Mouse (Mus musculus): ENCODE data around the gene Ttbk1. TPM values are rescaled to one million over a fixed set of nuclear protein-coding genes. Genes with fewer than 3 reads are reported as not detected.
"Not testable (repeated sequence)": the region's sequence is repeated elsewhere in the genome, so short reads cannot be mapped to it uniquely, and the experiment has no call there.

Gene Ttbk1
- polyA plus RNA-seq, 1 experiment from 2014 or later, result 0.21 TPM

DNA sequence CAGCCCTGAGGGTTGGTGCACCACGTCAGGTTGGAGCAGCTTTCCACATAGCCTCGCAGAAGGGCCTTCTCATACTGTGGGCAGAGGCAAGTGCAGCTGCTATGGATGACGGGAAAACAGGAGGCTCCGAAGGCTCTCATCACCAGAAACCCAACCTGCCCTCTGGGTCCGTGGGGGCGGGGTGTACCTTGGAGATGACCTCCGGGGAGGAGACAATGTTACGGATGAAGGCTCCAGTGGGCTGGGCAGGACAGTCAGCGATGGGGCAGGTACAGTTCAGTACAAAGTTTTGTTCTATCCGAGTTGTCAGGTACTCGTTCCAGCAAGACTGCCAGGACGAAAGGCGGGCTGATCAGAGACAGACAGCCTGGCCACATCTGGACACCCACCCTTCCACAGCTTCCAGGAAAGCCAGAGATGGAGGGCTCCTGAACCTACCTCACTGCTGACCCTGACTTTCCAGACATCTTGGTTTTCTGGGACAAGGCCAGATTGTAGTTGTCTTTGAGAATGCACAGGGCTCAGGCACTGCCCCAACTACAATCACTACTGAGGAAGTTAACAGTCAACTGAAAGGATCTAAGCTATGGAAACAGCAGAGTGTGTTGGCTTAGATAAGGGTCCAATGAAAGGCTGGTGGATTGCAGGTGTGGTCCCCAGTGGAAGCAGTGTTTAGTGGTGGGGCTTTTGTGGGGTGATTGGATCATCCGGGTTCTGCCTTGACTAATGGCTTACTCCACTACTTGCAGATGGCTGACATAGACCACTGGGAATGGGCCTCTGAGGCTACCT, 16.6 kb upstream of the Ttbk1 start:
- no peak for TF ChIP-seq CTCF (IDR thresholded peaks at IDR 0.05)
- POLR2A ChIA-PET, result no interaction called here
- no peak for ATAC-seq
- CTCF ChIA-PET, result no interaction called here
- no peak for DNase-seq (ENCODE audit: low read depth, low spot score)
- in situ Hi-C loops (cut with MboI; ENCODE audit: low pct_unique_long_range_greater_than_20kb), result no loop called here
- H3K27me3 ChIP-seq, result no peaks in the 10 kb centered on the region

DNA sequence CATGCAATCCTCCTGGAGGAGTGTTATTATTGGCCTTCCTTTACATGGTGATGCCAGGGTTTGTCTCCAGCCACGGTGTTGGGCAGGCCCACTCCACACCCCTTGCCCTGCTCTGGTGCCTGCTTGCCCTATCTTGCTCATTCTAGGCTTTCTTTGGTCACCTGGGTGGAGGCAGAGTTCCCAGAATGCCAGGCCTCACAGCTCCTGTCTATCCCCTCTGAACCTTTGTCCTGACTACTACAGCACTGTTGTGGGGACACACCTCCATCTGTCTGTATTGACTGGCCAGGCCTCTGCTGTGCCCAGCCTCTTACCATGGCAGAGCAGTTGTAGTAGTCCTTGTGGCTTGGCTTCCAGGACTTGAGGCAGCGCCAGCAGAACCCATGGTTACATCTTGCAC, 15.3 kb upstream of the Ttbk1 start:
- in situ Hi-C loops (cut with MboI; ENCODE audit: low pct_unique_long_range_greater_than_20kb), result no loop called here
- no peaks in the 10 kb centered on the region for H3K27me3 ChIP-seq
- TF ChIP-seq CTCF (IDR thresholded peaks at IDR 0.05), result no peak
- DNase-seq (ENCODE audit: low read depth, low spot score) (no peak), ATAC-seq (no peak)
- POLR2A ChIA-PET, result no interaction called here
- CTCF ChIA-PET, result no interaction called here

GRCm38 (mm10) chr17:46497956-46498355, 10.5 kb upstream of the Ttbk1 start:
- in situ Hi-C loops (cut with MboI; ENCODE audit: low pct_unique_long_range_greater_than_20kb), result no loop called here
- H3K27me3 ChIP-seq, result no peaks in the 10 kb centered on the region
- ATAC-seq (no peak), DNase-seq (ENCODE audit: low read depth, low spot score) (no peak)
- no peak for TF ChIP-seq CTCF (IDR thresholded peaks at IDR 0.05)
- CTCF ChIA-PET, result no interaction called here
- POLR2A ChIA-PET, result no interaction called here

- ATAC-seq (peak; percentile 79), DNase-seq (ENCODE audit: low read depth, low spot score) (no peak)
- in situ Hi-C loops (cut with MboI; ENCODE audit: low pct_unique_long_range_greater_than_20kb), result no loop called here
- CTCF ChIA-PET, result interaction anchor here (0.9 kb wide), 1 partner anchor 10 kb away, joined by 3 read pairs; no protein-coding TSS in a partner anchor
- no peak for TF ChIP-seq CTCF (IDR thresholded peaks at IDR 0.05)
- POLR2A ChIA-PET, result no interaction called here
- no peaks in the 10 kb centered on the region for H3K27me3 ChIP-seq
Observed at GRCm38 (mm10) chr17:46496623-46497434, 9.4 kb upstream of the Ttbk1 start, which contains the start of gene Dnph1. Dnph1 (plus strand) TSS chr17:46496711.

DNA sequence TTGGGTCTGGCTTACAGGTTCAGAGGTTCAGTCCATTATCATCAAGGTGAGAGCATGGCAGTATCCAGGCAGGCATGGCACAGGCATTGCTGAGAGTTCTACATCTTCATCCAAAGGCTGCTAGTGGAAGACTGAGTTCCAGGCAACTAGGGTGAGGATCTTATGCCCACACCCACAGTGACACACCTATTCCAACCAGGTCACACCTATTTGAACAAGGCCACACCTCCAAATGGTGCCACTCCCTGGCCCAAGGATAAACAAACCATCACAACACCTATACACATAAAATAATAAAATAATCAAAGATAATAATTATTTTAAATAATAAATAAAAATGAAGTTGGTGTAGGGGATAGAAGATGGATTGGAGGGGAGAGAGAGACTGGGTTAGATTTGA, 8.6 kb upstream of the Ttbk1 start:
- POLR2A ChIA-PET; DNase-seq (ENCODE audit: low read depth, low spot score); H3K27me3 ChIP-seq; in situ Hi-C loops (cut with MboI; ENCODE audit: low pct_unique_long_range_greater_than_20kb); ATAC-seq: not testable (repeated sequence)
- CTCF ChIA-PET, result interaction anchor here (0.9 kb wide), 1 partner anchor 11 kb away, joined by 3 read pairs; no protein-coding TSS in a partner anchor

- DNase-seq (ENCODE audit: low read depth, low spot score) (no peak), ATAC-seq (no peak)
- in situ Hi-C loops (cut with MboI; ENCODE audit: low pct_unique_long_range_greater_than_20kb), result no loop called here
- peaks cover 2% of the 10 kb centered on the region for H3K27me3 ChIP-seq
- ChIA-PET POLR2A (no interaction called here), CTCF (no interaction called here)
- no peak for TF ChIP-seq CTCF (IDR thresholded peaks at IDR 0.05)
Observed at GRCm38 (mm10) chr17:46495486-46495885, 8.0 kb upstream of the Ttbk1 start.

DNA sequence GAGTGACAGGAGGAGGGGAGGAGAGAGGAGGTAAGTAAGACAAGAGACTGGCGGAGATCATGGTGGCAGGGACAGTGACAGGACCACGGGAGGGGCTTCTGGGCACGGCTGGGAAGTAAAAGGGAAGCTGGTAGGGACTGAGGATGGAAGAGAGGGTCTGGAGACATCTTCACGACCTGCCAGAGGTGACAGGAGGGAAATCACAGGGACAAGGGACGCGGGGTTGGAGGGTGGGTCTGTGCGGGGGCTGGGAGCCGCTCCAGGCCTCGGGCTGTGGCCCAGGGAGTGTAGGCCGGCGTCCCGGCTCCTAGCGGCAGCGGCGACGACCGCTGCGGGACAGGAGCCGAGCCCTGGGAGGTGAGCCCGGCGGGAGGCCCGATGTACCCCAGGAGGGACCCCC, 480 bp downstream of the Ttbk1 start:
- in situ Hi-C loops (cut with MboI; ENCODE audit: low pct_unique_long_range_greater_than_20kb), result no loop called here
- H3K27me3 ChIP-seq, result peaks cover 53% of the 10 kb centered on the region
- TF ChIP-seq CTCF (IDR thresholded peaks at IDR 0.05), result no peak
- ChIA-PET CTCF (no interaction called here), POLR2A (no interaction called here)
- no peak for DNase-seq (ENCODE audit: low read depth, low spot score)
- ATAC-seq, result no peak

DNA sequence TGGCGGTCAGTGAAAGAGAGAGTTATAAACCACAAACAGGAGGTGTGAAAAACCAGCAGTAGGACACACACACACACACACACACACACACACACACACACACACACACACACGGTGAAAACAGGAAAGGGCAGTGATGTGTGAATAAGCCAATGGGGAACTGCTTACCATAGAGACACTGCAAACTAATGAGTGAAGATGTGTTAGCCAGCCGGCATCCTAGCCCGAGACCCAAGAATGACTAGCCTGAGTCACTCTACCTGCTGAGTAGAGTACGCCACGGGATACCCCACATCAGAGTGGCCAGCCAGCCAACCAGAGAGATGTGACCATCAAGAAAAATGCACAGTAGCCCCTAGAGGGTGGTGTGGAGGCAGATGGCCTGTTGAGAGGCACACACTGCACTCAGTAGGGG, 3.0 kb downstream of the Ttbk1 start:
- TF ChIP-seq CTCF (IDR thresholded peaks at IDR 0.05), result no peak
- ChIA-PET POLR2A (no interaction called here), CTCF (no interaction called here)
- H3K27me3 ChIP-seq, result peaks cover 55% of the 10 kb centered on the region
- DNase-seq (ENCODE audit: low read depth, low spot score), result no peak
- in situ Hi-C loops (cut with MboI; ENCODE audit: low pct_unique_long_range_greater_than_20kb), result no loop called here
- ATAC-seq, result no peak

- TF ChIP-seq CTCF (IDR thresholded peaks at IDR 0.05), result no peak
- DNase-seq (ENCODE audit: low read depth, low spot score), result no peak
- ChIA-PET CTCF (no interaction called here), POLR2A (no interaction called here)
- ATAC-seq, result no peak
- H3K27me3 ChIP-seq, result peaks cover 60% of the 10 kb centered on the region
- in situ Hi-C loops (cut with MboI; ENCODE audit: low pct_unique_long_range_greater_than_20kb), result no loop called here
Observed at GRCm38 (mm10) chr17:46484021-46484431, 3.4 kb downstream of the Ttbk1 start.

DNA sequence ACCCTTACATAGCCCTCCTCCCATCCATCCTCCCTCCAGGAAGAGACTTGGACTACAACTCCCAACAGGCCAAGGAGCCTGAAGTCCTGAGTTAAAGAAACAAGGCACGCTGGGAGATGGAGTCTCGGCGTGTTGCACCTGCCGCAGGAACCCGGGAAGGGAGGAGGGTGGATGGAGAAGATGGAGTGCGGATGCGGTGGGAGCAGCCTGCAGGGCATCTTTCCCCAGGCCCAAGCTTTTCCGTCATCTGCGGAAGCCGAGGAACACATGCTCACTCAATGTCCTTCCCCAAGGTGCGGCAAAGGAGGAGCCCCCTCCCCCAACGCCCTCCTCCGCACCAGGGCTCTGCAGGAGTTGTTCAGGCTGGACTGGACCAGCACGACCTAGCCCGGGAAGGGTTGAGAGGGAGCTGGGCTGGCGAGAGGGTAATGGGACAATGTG, 3.9 kb downstream of the Ttbk1 start:
- ChIA-PET CTCF (no interaction called here), POLR2A (no interaction called here)
- in situ Hi-C loops (cut with MboI; ENCODE audit: low pct_unique_long_range_greater_than_20kb), result no loop called here
- ATAC-seq (no peak), DNase-seq (ENCODE audit: low read depth, low spot score) (no peak)
- H3K27me3 ChIP-seq, result peaks cover 62% of the 10 kb centered on the region
- no peak for TF ChIP-seq CTCF (IDR thresholded peaks at IDR 0.05)

- CTCF ChIA-PET, result no interaction called here
- no peak for TF ChIP-seq CTCF (IDR thresholded peaks at IDR 0.05)
- peaks cover 30% of the 10 kb centered on the region for H3K27me3 ChIP-seq
- POLR2A ChIA-PET, result no interaction called here
- in situ Hi-C loops (cut with MboI; ENCODE audit: low pct_unique_long_range_greater_than_20kb), result no loop called here
- DNase-seq (ENCODE audit: low read depth, low spot score) (no peak), ATAC-seq (no peak)
Observed at GRCm38 (mm10) chr17:46477286-46477685, 10.2 kb downstream of the Ttbk1 start.

Data from Patski (cell line).